Mouse (Mus musculus) limb, embryonic 13.5 days (tissue): ENCODE data around the gene Robo1. TPM values are rescaled to one million over a fixed set of nuclear protein-coding genes. Genes with fewer than 3 reads are reported as not detected.
"Not testable (repeated sequence)": the region's sequence is repeated elsewhere in the genome, so short reads cannot be mapped to it uniquely, and the experiment has no call there.

Experiments
- ATAC-seq: fragments of 200-750 bp; cut with Nextera tagmentation; 2 replicates; pipeline ENCODE4 v1.8.0; 2017; ENCODE audit warnings: low read depth, moderate number of reproducible peaks, moderate TSS enrichment; ENCODE audit not compliant: low FRiP score
- H3K27ac ChIP-seq: fragments of 300-500 bp; sonication (generic); 2 replicates; pipeline ENCODE4 v1.5.1; 2015; ENCODE audit warnings: inconsistent platforms, mild to moderate bottlenecking, moderate library complexity
- H3K27me3 ChIP-seq: fragments of 300-500 bp; sonication (generic); 2 replicates; pipeline ENCODE4 v1.6.1; 2015; ENCODE audit warnings: mild to moderate bottlenecking, inconsistent platforms
- H3K36me3 ChIP-seq: fragments of 300-500 bp; sonication (generic); 2 replicates; pipeline ENCODE4 v1.6.1; 2015; ENCODE audit warnings: inconsistent platforms, mild to moderate bottlenecking, moderate library complexity
- H3K4me1 ChIP-seq: fragments of 300-500 bp; sonication (generic); 2 replicates; pipeline ENCODE4 v1.6.1; 2015; ENCODE audit warnings: inconsistent platforms
- H3K4me2 ChIP-seq: fragments of 300-500 bp; sonication (generic); replicated peaks from 2 replicates; pipeline ENCODE4 v1.6.1; 2015; ENCODE audit warnings: inconsistent platforms, mild to moderate bottlenecking, moderate library complexity
- H3K4me3 ChIP-seq: fragments of 300-500 bp; sonication (generic); 2 replicates; pipeline ENCODE4 v1.5.1; 2015; ENCODE audit warnings: moderate library complexity, mild to moderate bottlenecking, inconsistent platforms
- H3K9ac ChIP-seq: fragments of 300-500 bp; sonication (generic); 2 replicates; pipeline ENCODE4 v1.6.1; 2015; ENCODE audit warnings: mild to moderate bottlenecking, inconsistent platforms
- H3K9me3 ChIP-seq: fragments of 300-500 bp; sonication (generic); 2 replicates; pipeline ENCODE4 v1.6.1; 2016; ENCODE audit warnings: inconsistent platforms
- WGBS: fragments of 180-500 bp; shearing (Covaris S2); methylation state at CpG from one replicate; pipeline ENCODE4 v1.1.7; 2015; 5-methylcytosine and 5-hydroxymethylcytosine counted together
- polyA plus RNA-seq: library from polyadenylated mRNA; unstranded; fragments of >200 nt; fragmentation: Nextera tagmentation; extraction: Ambion mirVana; gene quantifications from 2 replicates; pipeline ENCODE4 v1.2.1, GENCODE M21; 2015

Gene Robo1
- polyA plus RNA-seq, 1 experiment from 2014 or later, result 58.2 TPM

- ATAC-seq, result no peak
- H3K4me2 ChIP-seq, result no peak overlapping the region
- H3K27me3 ChIP-seq, result no peaks in the 10 kb centered on the region
- H3K9me3 ChIP-seq, result no peaks in the 10 kb centered on the region
- no peak overlapping the region for H3K4me3 ChIP-seq
- H3K9ac ChIP-seq, result no peak overlapping the region
- H3K27ac ChIP-seq, result no peak overlapping the region
- WGBS, result 92% methylated on average over 3 of the region's 3 CpGs
- no peaks in the 10 kb centered on the region for H3K36me3 ChIP-seq
- no peaks in the 10 kb centered on the region for H3K4me1 ChIP-seq
Observed at GRCm38 (mm10) chr16:72465696-72466095, 157.6 kb downstream of the Robo1 start.

GRCm38 (mm10) chr16:72470037-72470673 is 162.0 kb downstream of the Robo1 start:
- Histone ChIP-seq H3K27me3 (no peaks in the 10 kb centered on the region), H3K4me3 (no peak overlapping the region), H3K4me2 (no peak overlapping the region), H3K27ac (no peak overlapping the region), H3K4me1 (no peaks in the 10 kb centered on the region), H3K9me3 (no peaks in the 10 kb centered on the region), H3K36me3 (no peaks in the 10 kb centered on the region), H3K9ac (no peak overlapping the region)
- ATAC-seq, result no peak
- 68% methylated on average over 2 of the region's 2 CpGs for WGBS

GRCm38 (mm10) chr16:72510716-72511199 is 202.7 kb downstream of the Robo1 start:
- WGBS, result 33% methylated on average over 6 of the region's 6 CpGs

GRCm38 (mm10) chr16:72531337-72531736 is 223.2 kb downstream of the Robo1 start:
- Histone ChIP-seq H3K27ac (no peak overlapping the region), H3K4me1 (peaks cover 4% of the 10 kb centered on the region; the same call in 1 of the 2 replicates), H3K9ac (no peak overlapping the region), H3K4me3 (no peak overlapping the region), H3K4me2 (no peak overlapping the region), H3K9me3 (no peaks in the 10 kb centered on the region), H3K27me3 (no peaks in the 10 kb centered on the region), H3K36me3 (no peaks in the 10 kb centered on the region)
- WGBS, result 47% methylated on average over 2 of the region's 2 CpGs
- ATAC-seq, result no peak

More at GRCm38 (mm10) chr16:72510716-72511199, 202.7 kb downstream of the Robo1 start:
- H3K9me3 ChIP-seq, result no peaks in the 10 kb centered on the region
- H3K27me3 ChIP-seq, result no peaks in the 10 kb centered on the region
- no peak overlapping the region for H3K4me3 ChIP-seq
- ATAC-seq, result no peak
- no peak overlapping the region for H3K9ac ChIP-seq
- no peaks in the 10 kb centered on the region for H3K36me3 ChIP-seq
- no peaks in the 10 kb centered on the region for H3K4me1 ChIP-seq
- no peak overlapping the region for H3K4me2 ChIP-seq
- no peak overlapping the region for H3K27ac ChIP-seq

- Histone ChIP-seq H3K27me3 (no peaks in the 10 kb centered on the region), H3K4me3 (no peak overlapping the region), H3K36me3 (no peaks in the 10 kb centered on the region), H3K9me3 (no peaks in the 10 kb centered on the region), H3K4me1 (peaks cover 4% of the 10 kb centered on the region; the same call in 1 of the 2 replicates), H3K9ac (no peak overlapping the region), H3K27ac (no peak overlapping the region), H3K4me2 (no peak overlapping the region)
- peak; percentile 90 for ATAC-seq
- 56% methylated on average over 4 of the region's 4 CpGs for WGBS
Observed at GRCm38 (mm10) chr16:72533900-72534571, 225.9 kb downstream of the Robo1 start.

GRCm38 (mm10) chr16:72538171-72538570 is 230.1 kb downstream of the Robo1 start:
- WGBS, result 42% methylated on average over 3 of the region's 3 CpGs
- Histone ChIP-seq H3K27ac (no peak overlapping the region), H3K4me2 (no peak overlapping the region), H3K27me3 (no peaks in the 10 kb centered on the region), H3K4me3 (no peak overlapping the region), H3K4me1 (peaks cover 4% of the 10 kb centered on the region; the same call in 1 of the 2 replicates), H3K9ac (no peak overlapping the region), H3K9me3 (no peaks in the 10 kb centered on the region), H3K36me3 (no peaks in the 10 kb centered on the region)
- no peak for ATAC-seq

- no peaks in the 10 kb centered on the region for H3K27me3 ChIP-seq
- H3K9ac ChIP-seq, result no peak overlapping the region
- no peaks in the 10 kb centered on the region for H3K9me3 ChIP-seq
- H3K4me3 ChIP-seq, result no peak overlapping the region
- 86% methylated on average over 3 of the region's 3 CpGs for WGBS
- no peaks in the 10 kb centered on the region for H3K36me3 ChIP-seq
- no peaks in the 10 kb centered on the region for H3K4me1 ChIP-seq
- ATAC-seq, result no peak
- no peak overlapping the region for H3K27ac ChIP-seq
- H3K4me2 ChIP-seq, result no peak overlapping the region
Observed at GRCm38 (mm10) chr16:72543928-72544327, 235.8 kb downstream of the Robo1 start.

GRCm38 (mm10) chr16:72544950-72545349 is 236.8 kb downstream of the Robo1 start:
- no peak overlapping the region for H3K4me2 ChIP-seq
- no peak overlapping the region for H3K4me3 ChIP-seq
- ATAC-seq, result no peak
- no peaks in the 10 kb centered on the region for H3K36me3 ChIP-seq
- H3K27me3 ChIP-seq, result no peaks in the 10 kb centered on the region
- H3K9me3 ChIP-seq, result no peaks in the 10 kb centered on the region
- H3K4me1 ChIP-seq, result no peaks in the 10 kb centered on the region
- no peak overlapping the region for H3K9ac ChIP-seq
- H3K27ac ChIP-seq, result no peak overlapping the region
- 67% methylated on average over 2 of the region's 2 CpGs for WGBS

GRCm38 (mm10) chr16:72551672-72552243 is 243.7 kb downstream of the Robo1 start:
- 75% methylated on average over 8 of the region's 8 CpGs for WGBS

GRCm38 (mm10) chr16:72553713-72554112 is 245.6 kb downstream of the Robo1 start:
- Histone ChIP-seq H3K4me3 (no peak overlapping the region), H3K9ac (no peak overlapping the region), H3K4me2 (no peak overlapping the region), H3K27me3 (no peaks in the 10 kb centered on the region), H3K27ac (no peak overlapping the region), H3K9me3 (no peaks in the 10 kb centered on the region), H3K4me1 (no peaks in the 10 kb centered on the region), H3K36me3 (no peaks in the 10 kb centered on the region)
- 58% methylated on average over 5 of the region's 5 CpGs for WGBS
- ATAC-seq, result no peak

More at GRCm38 (mm10) chr16:72551672-72552243, 243.7 kb downstream of the Robo1 start:
- H3K4me3 ChIP-seq, result no peak overlapping the region
- H3K27ac ChIP-seq, result no peak overlapping the region
- no peaks in the 10 kb centered on the region for H3K27me3 ChIP-seq
- H3K4me1 ChIP-seq, result no peaks in the 10 kb centered on the region
- no peaks in the 10 kb centered on the region for H3K36me3 ChIP-seq
- H3K9me3 ChIP-seq, result no peaks in the 10 kb centered on the region
- no peak overlapping the region for H3K4me2 ChIP-seq
- no peak for ATAC-seq
- no peak overlapping the region for H3K9ac ChIP-seq

- ATAC-seq, H3K27me3 ChIP-seq, H3K9me3 ChIP-seq, H3K4me3 ChIP-seq, H3K4me1 ChIP-seq, H3K4me2 ChIP-seq, H3K27ac ChIP-seq, H3K36me3 ChIP-seq, H3K9ac ChIP-seq: not testable (repeated sequence)
- 44% methylated on average over 2 of the region's 2 CpGs for WGBS
Observed at GRCm38 (mm10) chr16:72562149-72562548, 254.0 kb downstream of the Robo1 start.

GRCm38 (mm10) chr16:72563196-72563963 is 255.3 kb downstream of the Robo1 start:
- H3K4me1 ChIP-seq, result peaks cover 7% of the 10 kb centered on the region
- H3K27ac ChIP-seq, result no peak overlapping the region
- peaks cover 7% of the 10 kb centered on the region for H3K27me3 ChIP-seq
- no peak overlapping the region for H3K4me3 ChIP-seq
- H3K9ac ChIP-seq, result peak overlapping the region; percentile 43; the same call in 1 of the 2 replicates
- peak overlapping the region; percentile 14; the same call in 1 of the 2 replicates for H3K4me2 ChIP-seq
- no peaks in the 10 kb centered on the region for H3K9me3 ChIP-seq
- no peak for ATAC-seq
- WGBS, result 14% methylated on average over 15 of the region's 15 CpGs
- no peaks in the 10 kb centered on the region for H3K36me3 ChIP-seq
